Mouse (Mus musculus) forebrain, embryonic 16.5 days (tissue): Measurements from ENCODE around the gene Rps11. TPM values are rescaled to one million over a fixed set of nuclear protein-coding genes. Genes with fewer than 3 reads are reported as not detected.

Experiments used
- ATAC-seq: fragments of 200-750 bp; cut with Nextera tagmentation; 2 replicates; pipeline ENCODE4 v1.8.0; 2017; ENCODE audit warnings: mild to moderate bottlenecking, moderate library complexity
- H3K27ac ChIP-seq: fragments of 300-500 bp; sonication (generic); 2 replicates; pipeline ENCODE4 v1.5.1; 2014; ENCODE audit warnings: low read length, control low read depth
- H3K27me3 ChIP-seq: fragments of 300-500 bp; sonication (generic); replicated peaks from 2 replicates; pipeline ENCODE4 v1.6.1; 2014; ENCODE audit warnings: low read length; ENCODE audit not compliant: control insufficient read depth, insufficient read depth
- H3K36me3 ChIP-seq: fragments of 300-500 bp; sonication (generic); 2 replicates; pipeline ENCODE4 v1.6.1; 2014; ENCODE audit not compliant: control insufficient read depth, insufficient read depth
- H3K4me1 ChIP-seq: fragments of 300-500 bp; sonication (generic); replicated peaks from 2 replicates; pipeline ENCODE4 v1.6.1; 2014; ENCODE audit warnings: low read length; ENCODE audit not compliant: control insufficient read depth, insufficient read depth
- H3K4me2 ChIP-seq: fragments of 300-500 bp; sonication (generic); 2 replicates; pipeline ENCODE4 v1.6.1; 2014; ENCODE audit warnings: mild to moderate bottlenecking, low read length, control low read depth
- H3K4me3 ChIP-seq: fragments of 300-500 bp; sonication (generic); replicated peaks from 2 replicates; pipeline ENCODE4 v1.5.1; 2014; ENCODE audit warnings: mild to moderate bottlenecking, low read length, control low read depth
- H3K9ac ChIP-seq: fragments of 300-500 bp; sonication (generic); replicated peaks from 2 replicates; pipeline ENCODE4 v1.6.1; 2014; ENCODE audit warnings: low read depth, low read length, control low read depth
- H3K9me3 ChIP-seq: fragments of 300-500 bp; sonication (generic); 2 replicates; pipeline ENCODE4 v1.6.1; 2016; ENCODE audit warnings: low read length; ENCODE audit not compliant: control insufficient read depth
- WGBS: fragments of 180-500 bp; shearing (Covaris S2); extraction: QIAGEN DNeasy Blood & Tissue Kit; methylation state at CpG from one replicate; pipeline ENCODE4 v1.1.7; 2014; 5-methylcytosine and 5-hydroxymethylcytosine counted together
- microRNA counts: library from miRNA; unstranded; fragments of <30 nt; microRNA quantifications from one replicate; lab custom pipeline; 2016
- microRNA-seq: library from miRNA; unstranded; fragments of <30 nt; microRNA quantifications from one replicate; pipeline ENCODE4, GENCODE M21; 2017
- polyA plus RNA-seq: library from polyadenylated mRNA; unstranded; fragments of >200 nt; fragmentation: Nextera tagmentation; extraction: Ambion mirVana; gene quantifications from 2 replicates; pipeline ENCODE4 v1.2.1, GENCODE M21; 2015

The Rps11 gene
- polyA plus RNA-seq, 1 experiment from 2014 or later, result 860 TPM

DNA sequence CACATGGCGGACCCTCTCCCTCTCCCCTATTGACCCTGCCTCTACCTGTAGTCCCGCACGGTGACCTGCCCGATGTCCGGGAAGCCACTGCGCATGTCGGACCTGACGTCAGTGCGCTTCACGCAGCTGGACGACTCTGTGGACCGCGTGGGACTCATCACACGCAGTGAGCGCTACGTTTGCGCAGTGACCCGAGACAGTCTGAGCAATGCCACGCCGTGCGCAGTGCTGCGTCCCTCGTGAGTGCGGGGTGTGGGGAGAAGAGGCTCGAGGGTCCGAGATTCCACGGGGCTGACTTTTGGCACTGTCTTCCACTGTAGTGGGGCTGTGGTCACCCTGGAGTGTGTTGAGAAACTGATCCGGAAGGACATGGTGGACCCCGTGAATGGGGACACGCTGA is 47.7 kb downstream of the Rps11 start:
- H3K4me1 ChIP-seq, result no peaks in the 10 kb centered on the region
- ATAC-seq, result no peak
- no peak overlapping the region for H3K27ac ChIP-seq
- H3K4me3 ChIP-seq, result no peak overlapping the region
- no peaks in the 10 kb centered on the region for H3K36me3 ChIP-seq
- no peak overlapping the region for H3K9ac ChIP-seq
- 88% methylated on average over 30 of the region's 30 CpGs for WGBS
- no peaks in the 10 kb centered on the region for H3K9me3 ChIP-seq
- H3K4me2 ChIP-seq, result no peak overlapping the region
- no peaks in the 10 kb centered on the region for H3K27me3 ChIP-seq

DNA sequence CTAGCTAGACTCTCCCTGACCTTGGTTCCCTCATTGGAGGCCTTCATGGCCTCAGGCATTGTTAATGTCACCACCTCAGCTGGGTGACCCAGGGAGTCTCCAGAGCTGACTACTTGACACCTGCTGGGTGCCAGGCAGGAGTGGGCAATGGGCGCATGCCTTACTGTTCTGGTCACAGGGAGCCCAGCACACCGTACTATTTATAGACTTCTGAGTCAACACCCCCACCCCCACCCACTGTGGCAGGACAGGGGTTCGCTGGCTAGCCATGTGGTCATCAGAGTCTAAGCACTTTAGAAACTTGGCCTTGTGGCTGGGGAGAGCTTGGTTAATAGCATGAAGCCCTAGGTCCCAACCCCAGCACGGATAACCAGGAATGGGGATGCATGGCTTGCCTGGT is 48.8 kb downstream of the Rps11 start:
- Histone ChIP-seq H3K27me3 (no peaks in the 10 kb centered on the region), H3K9ac (no peak overlapping the region), H3K36me3 (no peaks in the 10 kb centered on the region), H3K4me3 (no peak overlapping the region), H3K4me1 (no peaks in the 10 kb centered on the region), H3K9me3 (no peaks in the 10 kb centered on the region), H3K4me2 (no peak overlapping the region), H3K27ac (no peak overlapping the region)
- WGBS, result 93% methylated on average over 4 of the region's 4 CpGs
- ATAC-seq, result no peak

DNA sequence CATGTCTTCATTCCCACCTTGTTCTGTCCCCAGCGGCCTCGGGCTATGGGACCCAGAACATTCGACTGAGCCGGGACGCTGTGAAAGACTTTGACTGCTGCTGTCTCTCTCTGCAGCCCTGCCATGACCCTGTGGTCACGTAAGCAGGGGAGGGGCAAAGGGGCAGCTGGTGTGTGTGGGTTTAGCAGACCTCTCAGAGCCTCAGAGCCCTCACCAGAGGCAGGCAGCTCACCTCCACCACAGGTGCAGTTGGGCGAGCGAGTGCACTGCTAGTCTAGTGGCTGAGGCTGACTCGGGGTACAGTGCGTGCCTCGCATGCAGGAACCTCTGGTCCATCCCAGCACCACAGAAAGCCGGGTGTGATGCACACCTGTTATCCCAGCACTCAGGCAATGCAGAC is 50.3 kb downstream of the Rps11 start:
- H3K9me3 ChIP-seq, result no peaks in the 10 kb centered on the region
- H3K9ac ChIP-seq, result no peak overlapping the region
- no peak overlapping the region for H3K4me2 ChIP-seq
- no peak overlapping the region for H3K4me3 ChIP-seq
- H3K27me3 ChIP-seq, result no peaks in the 10 kb centered on the region
- no peak overlapping the region for H3K27ac ChIP-seq
- no peak for ATAC-seq
- H3K4me1 ChIP-seq, result no peaks in the 10 kb centered on the region
- no peaks in the 10 kb centered on the region for H3K36me3 ChIP-seq
- WGBS, result 89% methylated on average over 12 of the region's 12 CpGs

DNA sequence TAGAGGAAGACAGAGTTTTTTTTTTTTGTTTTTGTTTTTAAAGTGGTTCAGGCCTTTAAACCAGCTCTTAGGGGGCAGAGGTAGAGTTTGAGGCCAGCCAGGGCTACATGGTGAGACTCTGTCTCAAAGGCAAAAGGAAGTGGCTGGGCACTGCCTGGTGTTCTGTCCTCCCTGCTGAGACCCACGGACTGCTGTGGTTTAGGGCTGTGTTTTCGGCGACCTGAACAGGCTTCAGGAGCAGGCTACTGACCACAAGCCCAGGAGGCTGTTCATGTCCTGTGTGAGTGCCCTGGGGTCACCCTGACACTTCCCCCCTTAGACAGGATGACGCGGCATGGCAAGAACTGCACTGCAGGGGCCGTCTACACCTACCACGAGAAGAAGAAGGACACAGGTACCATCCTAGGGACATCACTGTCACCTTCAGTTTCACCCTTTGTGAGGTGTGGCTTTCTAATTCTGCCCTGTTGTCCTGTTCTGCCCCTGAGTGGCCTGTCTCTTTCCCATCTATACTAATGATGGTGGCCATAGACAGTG is 51.0 kb downstream of the Rps11 start:
- no peak overlapping the region for H3K4me2 ChIP-seq
- H3K9ac ChIP-seq, result no peak overlapping the region
- H3K27ac ChIP-seq, result no peak overlapping the region
- no peaks in the 10 kb centered on the region for H3K4me1 ChIP-seq
- ATAC-seq, result no peak
- no peaks in the 10 kb centered on the region for H3K36me3 ChIP-seq
- H3K27me3 ChIP-seq, result no peaks in the 10 kb centered on the region
- H3K9me3 ChIP-seq, result no peaks in the 10 kb centered on the region
- WGBS, result 78% methylated on average over 7 of the region's 7 CpGs
- H3K4me3 ChIP-seq, result no peak overlapping the region

MicroRNAs encoded within 50 kb of the gene (microRNA counts, 519-probe panel; counts per million panel counts)
- microRNA mmu-miR-150 (lab: Ali Mortazavi, UCI), result 2,689 counts per million, percentile 68 among the panel's probes with 10 or more counts

Small RNAs within 50 kb of the gene (microRNA-seq; reads per million reads assigned to microRNA genes)
- gene Mir150, result 54.7 reads per million, percentile 46 among the genes with 10 or more reads in this experiment
- gene Mir5121, result 11.0 reads per million, percentile 30 among the genes with 10 or more reads in this experiment
- gene Mir7055, result not detected

Other genes with a start within 250 kb of the Rps11 start
- 158 and 166 TPM in 2 replicates for gene Med25, start 231.7 kb downstream of the Rps11 start, polyA plus RNA-seq
- 21.1 and 21.2 TPM in 2 replicates for gene Fuz, start 228.4 kb downstream of the Rps11 start, polyA plus RNA-seq
- 111 and 113 TPM in 2 replicates for gene Ap2a1, start 194.9 kb downstream of the Rps11 start, polyA plus RNA-seq
- gene Tsks, start 181.2 kb downstream of the Rps11 start, polyA plus RNA-seq, result 0.15 TPM in 1 of 2 replicates, not detected in the other
- 49.1 and 63.9 TPM in 2 replicates for gene Cpt1c, start 149.6 kb downstream of the Rps11 start, polyA plus RNA-seq
- gene Prmt1, start 137.9 kb downstream of the Rps11 start, polyA plus RNA-seq, result 646 and 707 TPM in 2 replicates
- gene Irf3, start 126.8 kb downstream of the Rps11 start, polyA plus RNA-seq, result 56.2 and 60.6 TPM in 2 replicates
- gene Bcl2l12, start 125.7 kb downstream of the Rps11 start, polyA plus RNA-seq, result 15.3 and 16.0 TPM in 2 replicates
- gene Scaf1, start 108.1 kb downstream of the Rps11 start, polyA plus RNA-seq, result 42.1 and 44.3 TPM in 2 replicates
- gene Rras, start 106.5 kb downstream of the Rps11 start, polyA plus RNA-seq, result 10.1 and 12.0 TPM in 2 replicates
- gene Prr12, start 71.6 kb downstream of the Rps11 start, polyA plus RNA-seq, result 15.2 and 17.3 TPM in 2 replicates
- gene Nosip, start 62.0 kb downstream of the Rps11 start, polyA plus RNA-seq, result 60.8 and 65.7 TPM in 2 replicates
- 13.3 and 13.6 TPM in 2 replicates for gene Prrg2, start 61.8 kb downstream of the Rps11 start, polyA plus RNA-seq
- gene Rcn3, start 32.2 kb downstream of the Rps11 start, polyA plus RNA-seq, result 50.8 and 66.2 TPM in 2 replicates
- 17.7 and 24.4 TPM in 2 replicates for gene Fcgrt, start 20.6 kb downstream of the Rps11 start, polyA plus RNA-seq
- gene Rpl13a, start 4.3 kb upstream of the Rps11 start, polyA plus RNA-seq, result 722 and 741 TPM in 2 replicates
- not detected in 2 replicates for gene Gm45713, start 11.8 kb upstream of the Rps11 start, polyA plus RNA-seq
- gene Flt3l, start 12.0 kb upstream of the Rps11 start, polyA plus RNA-seq, result 1.1 and 1.4 TPM in 2 replicates
- gene Pih1d1, start 29.9 kb upstream of the Rps11 start, polyA plus RNA-seq, result 84.2 and 90.2 TPM in 2 replicates
- 19.3 and 20.9 TPM in 2 replicates for gene Aldh16a1, start 30.1 kb upstream of the Rps11 start, polyA plus RNA-seq
- 20.1 and 22.8 TPM in 2 replicates for gene Slc17a7, start 39.5 kb upstream of the Rps11 start, polyA plus RNA-seq
- gene Gfy, start 55.1 kb upstream of the Rps11 start, polyA plus RNA-seq, result 0.51 TPM in 1 of 2 replicates, not detected in the other
- 0.63 TPM in 1 of 2 replicates, not detected in the other for gene Pth2, start 56.6 kb upstream of the Rps11 start, polyA plus RNA-seq
- 0.58 and 0.95 TPM in 2 replicates for gene Ccdc155, start 80.5 kb upstream of the Rps11 start, polyA plus RNA-seq
- 1.1 and 2.2 TPM in 2 replicates for gene Dkkl1, start 87.7 kb upstream of the Rps11 start, polyA plus RNA-seq
- 73.1 and 79.5 TPM in 2 replicates for gene Tead2, start 91.3 kb upstream of the Rps11 start, polyA plus RNA-seq
- gene Cd37, start 114.7 kb upstream of the Rps11 start, polyA plus RNA-seq, result 1.5 and 1.6 TPM in 2 replicates
- 0.30 and 0.47 TPM in 2 replicates for gene Slc6a16, start 116.6 kb upstream of the Rps11 start, polyA plus RNA-seq
- gene Slc6a21, start 153.1 kb upstream of the Rps11 start, polyA plus RNA-seq, result not detected in 2 replicates
- gene Trpm4, start 209.3 kb upstream of the Rps11 start, polyA plus RNA-seq, result 8.2 and 10.1 TPM in 2 replicates
- gene Hrc, start 210.9 kb upstream of the Rps11 start, polyA plus RNA-seq, result 0.60 TPM in 1 of 2 replicates, not detected in the other
- gene Ppfia3, start 242.6 kb upstream of the Rps11 start, polyA plus RNA-seq, result 16.1 and 19.7 TPM in 2 replicates
- 6.1 and 18.5 TPM in 2 replicates for gene Lin7b, start 246.1 kb upstream of the Rps11 start, polyA plus RNA-seq